Mouse (Mus musculus) intestine, embryonic 14.5 days (tissue): ENCODE measurements around the gene Rasgrf2. TPM values are rescaled to one million over a fixed set of nuclear protein-coding genes. Genes with fewer than 3 reads are reported as not detected.

Experiments
- ATAC-seq: fragments of 200-750 bp; cut with Nextera tagmentation; replicated peaks from 2 replicates; pipeline ENCODE4 v1.8.0; 2017; ENCODE audit warnings: low read depth, moderate number of reproducible peaks, moderate TSS enrichment, moderate library complexity; ENCODE audit not compliant: low FRiP score, low TSS enrichment
- DNase-seq: peaks from one replicate; pipeline ENCODE4 v3.0.0-alpha.2; 2018; ENCODE audit warnings: low spot score
- H3K27ac ChIP-seq: fragments of 300-500 bp; sonication (generic); 2 replicates; pipeline ENCODE4 v1.5.1; 2014; ENCODE audit warnings: low read depth, mild to moderate bottlenecking, control low read depth
- H3K27me3 ChIP-seq: fragments of 300-500 bp; sonication (generic); replicated peaks from 2 replicates; pipeline ENCODE4 v1.6.1; 2014; ENCODE audit warnings: low read length, control low read depth; ENCODE audit not compliant: control insufficient read depth, insufficient read depth
- H3K36me3 ChIP-seq: fragments of 300-500 bp; sonication (generic); 2 replicates; pipeline ENCODE4 v1.6.1; 2014; ENCODE audit warnings: low read length, control low read depth; ENCODE audit not compliant: control insufficient read depth, insufficient read depth
- H3K4me1 ChIP-seq: fragments of 300-500 bp; sonication (generic); replicated peaks from 2 replicates; pipeline ENCODE4 v1.6.1; 2014; ENCODE audit warnings: low read length, control low read depth, mixed read lengths; ENCODE audit not compliant: control insufficient read depth, insufficient read depth
- H3K4me2 ChIP-seq: fragments of 300-500 bp; sonication (generic); 2 replicates; pipeline ENCODE4 v1.6.1; 2014; ENCODE audit warnings: low read length
- H3K4me3 ChIP-seq: fragments of 300-500 bp; sonication (generic); 2 replicates; pipeline ENCODE4 v1.5.1; 2014; ENCODE audit warnings: low read depth, low read length, control low read depth, mixed read lengths
- H3K9ac ChIP-seq: fragments of 300-500 bp; sonication (generic); 2 replicates; pipeline ENCODE4 v1.6.1; 2014; ENCODE audit warnings: mild to moderate bottlenecking, low read length
- H3K9me3 ChIP-seq: fragments of 300-500 bp; sonication (generic); 2 replicates; pipeline ENCODE4 v1.6.1; 2016; ENCODE audit warnings: low read length, control low read depth; ENCODE audit not compliant: control insufficient read depth
- WGBS: fragments of 180-500 bp; shearing (Covaris S2); extraction: QIAGEN DNeasy Blood & Tissue Kit; methylation state at CpG from one replicate; pipeline ENCODE4 v1.1.7; 2014; 5-methylcytosine and 5-hydroxymethylcytosine counted together
- polyA plus RNA-seq: library from polyadenylated mRNA; unstranded; fragments of >200 nt; fragmentation: Nextera tagmentation; extraction: Ambion mirVana; gene quantifications from 2 replicates; pipeline ENCODE4 v1.2.1, GENCODE M21; 2014

Gene Rasgrf2
- polyA plus RNA-seq, 1 experiment from 2014 or later: 1.5 TPM

GRCm38 (mm10) chr13:92027951-92028350 is 103.5 kb downstream of the Rasgrf2 start:
- Histone ChIP-seq H3K9ac (no peak overlapping the region), H3K27ac (no peak overlapping the region), H3K4me2 (no peak overlapping the region), H3K36me3 (no peaks in the 10 kb centered on the region), H3K9me3 (no peaks in the 10 kb centered on the region), H3K4me1 (no peaks in the 10 kb centered on the region), H3K27me3 (no peaks in the 10 kb centered on the region), H3K4me3 (no peak overlapping the region)
- WGBS: 90% methylated on average over 5 of the region's 5 CpGs
- ATAC-seq (no peak), DNase-seq (no peak)

- ATAC-seq (no peak), DNase-seq (no peak)
- H3K4me2 ChIP-seq: no peak overlapping the region
- no peak overlapping the region for H3K9ac ChIP-seq
- H3K4me3 ChIP-seq: no peak overlapping the region
- H3K27me3 ChIP-seq: no peaks in the 10 kb centered on the region
- no peaks in the 10 kb centered on the region for H3K36me3 ChIP-seq
- H3K27ac ChIP-seq: no peak overlapping the region
- no peaks in the 10 kb centered on the region for H3K9me3 ChIP-seq
- no peaks in the 10 kb centered on the region for H3K4me1 ChIP-seq
- WGBS: 79% methylated on average over 2 of the region's 2 CpGs
Measured at GRCm38 (mm10) chr13:92026651-92027050, 104.8 kb downstream of the Rasgrf2 start.

DNA sequence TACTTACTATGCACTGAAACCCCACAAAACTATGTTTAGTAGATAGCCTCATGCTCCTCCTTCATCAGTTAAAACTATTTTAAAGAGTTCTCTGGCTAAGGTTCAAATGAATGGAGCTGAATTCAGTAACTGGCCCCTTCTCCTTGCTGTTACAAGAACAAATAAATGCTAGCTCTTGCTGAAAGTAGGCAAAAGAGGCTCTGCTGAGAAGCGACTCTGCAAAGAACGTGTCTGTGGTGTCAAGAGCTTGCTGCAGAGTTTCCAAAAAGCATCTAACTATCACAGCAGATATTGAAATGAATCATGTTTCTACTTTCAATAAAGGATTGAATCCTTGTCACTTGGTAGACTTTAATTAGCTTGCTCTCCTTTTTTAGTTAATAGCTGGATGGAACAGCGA is 106.3 kb downstream of the Rasgrf2 start:
- Histone ChIP-seq H3K9me3 (no peaks in the 10 kb centered on the region), H3K9ac (no peak overlapping the region)
- 95% methylated on average over 3 of the region's 3 CpGs for WGBS

GRCm38 (mm10) chr13:92022202-92022601 is 109.3 kb downstream of the Rasgrf2 start:
- ATAC-seq (no peak), DNase-seq (no peak)
- H3K27ac ChIP-seq: no peak overlapping the region
- H3K4me2 ChIP-seq: no peak overlapping the region
- H3K4me3 ChIP-seq: no peak overlapping the region
- H3K27me3 ChIP-seq: no peaks in the 10 kb centered on the region
- no peaks in the 10 kb centered on the region for H3K36me3 ChIP-seq
- no peak overlapping the region for H3K9ac ChIP-seq
- H3K4me1 ChIP-seq: no peaks in the 10 kb centered on the region
- 88% methylated on average over 10 of the region's 10 CpGs for WGBS
- H3K9me3 ChIP-seq: no peaks in the 10 kb centered on the region

More for the DNA sequence above, 106.3 kb downstream of the Rasgrf2 start:
- no peaks in the 10 kb centered on the region for H3K4me1 ChIP-seq
- ATAC-seq (no peak), DNase-seq (no peak)
- no peak overlapping the region for H3K27ac ChIP-seq
- H3K27me3 ChIP-seq: no peaks in the 10 kb centered on the region
- no peak overlapping the region for H3K4me3 ChIP-seq
- no peaks in the 10 kb centered on the region for H3K36me3 ChIP-seq
- H3K4me2 ChIP-seq: no peak overlapping the region

DNA sequence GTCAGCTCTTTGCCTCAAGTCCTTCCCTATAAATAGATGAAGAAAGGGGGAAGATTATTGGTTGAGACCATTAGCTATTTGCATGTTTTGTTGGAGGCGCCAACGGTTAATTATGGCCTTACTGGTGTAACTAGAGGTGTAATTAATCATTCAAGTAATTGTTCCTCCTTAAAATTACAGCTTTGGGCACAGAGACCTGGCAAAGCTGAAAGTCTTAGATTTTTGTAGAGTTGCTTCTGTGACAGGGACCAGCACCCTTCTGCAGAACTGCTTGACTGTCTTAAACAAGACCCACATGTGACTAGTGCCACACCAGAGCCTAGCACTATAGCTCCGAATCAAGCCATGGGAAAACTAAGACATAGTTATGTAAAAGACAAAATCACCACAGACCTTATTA is 134.5 kb downstream of the Rasgrf2 start:
- Histone ChIP-seq H3K4me3 (no peak overlapping the region), H3K9me3 (no peaks in the 10 kb centered on the region), H3K27ac (no peak overlapping the region), H3K36me3 (no peaks in the 10 kb centered on the region), H3K4me1 (no peaks in the 10 kb centered on the region), H3K27me3 (no peaks in the 10 kb centered on the region), H3K9ac (no peak overlapping the region), H3K4me2 (no peak overlapping the region)
- ATAC-seq: no peak
- WGBS: 87% methylated on average over 3 of the region's 3 CpGs
- DNase-seq: no peak

DNA sequence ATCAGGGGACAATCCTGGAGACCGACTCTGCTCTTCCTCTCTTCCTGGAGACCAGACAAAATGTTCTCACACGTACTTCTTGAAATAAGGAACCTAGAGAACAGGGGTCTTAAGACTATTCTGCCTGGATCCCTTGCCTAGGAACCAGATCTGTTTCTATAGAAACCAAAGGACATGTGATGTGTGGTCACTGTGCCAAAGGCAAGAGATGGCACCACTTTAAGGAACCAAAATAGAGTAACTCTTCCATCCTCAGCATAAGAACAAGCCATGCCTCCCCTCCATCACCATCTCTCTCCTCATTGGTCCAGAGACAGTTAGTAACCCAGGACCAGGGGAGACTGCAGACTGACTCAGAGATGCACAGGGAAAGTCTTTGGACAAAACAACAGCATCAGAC is 140.0 kb downstream of the Rasgrf2 start:
- H3K36me3 ChIP-seq: no peaks in the 10 kb centered on the region
- DNase-seq (no peak), ATAC-seq (no peak)
- no peaks in the 10 kb centered on the region for H3K27me3 ChIP-seq
- no peak overlapping the region for H3K27ac ChIP-seq
- H3K9me3 ChIP-seq: no peaks in the 10 kb centered on the region
- H3K9ac ChIP-seq: no peak overlapping the region
- no peak overlapping the region for H3K4me3 ChIP-seq
- WGBS: 81% methylated on average over 2 of the region's 2 CpGs
- H3K4me2 ChIP-seq: no peak overlapping the region
- no peaks in the 10 kb centered on the region for H3K4me1 ChIP-seq

DNA sequence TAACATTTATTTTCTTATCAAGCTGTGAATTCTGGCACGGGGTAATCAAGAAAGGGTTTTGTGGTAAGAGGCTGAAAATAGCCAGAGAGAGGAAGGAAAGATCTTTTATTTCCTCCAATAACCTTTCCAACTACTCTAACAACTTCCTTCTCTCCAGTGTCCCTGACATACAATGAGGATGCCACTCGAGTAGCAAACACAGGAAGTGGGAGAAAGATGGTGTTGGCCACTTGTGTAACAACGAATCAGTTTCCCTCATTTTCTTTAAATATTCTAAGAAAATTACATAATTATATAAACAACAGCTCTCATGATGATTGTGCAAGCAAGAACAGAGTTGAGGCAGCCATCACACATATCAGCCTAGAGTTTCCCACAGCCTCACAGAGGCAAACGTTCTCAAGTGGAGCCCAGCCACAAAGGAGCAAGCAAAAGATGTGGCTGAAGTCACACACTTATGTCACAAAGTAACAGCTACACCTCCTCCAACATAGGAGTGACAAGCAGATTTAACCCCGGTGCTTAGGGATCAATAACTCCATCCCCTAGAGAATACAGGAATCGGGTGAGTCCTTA is 140.7 kb downstream of the Rasgrf2 start:
- H3K4me1 ChIP-seq: no peaks in the 10 kb centered on the region
- H3K36me3 ChIP-seq: no peaks in the 10 kb centered on the region
- H3K27me3 ChIP-seq: no peaks in the 10 kb centered on the region
- no peak overlapping the region for H3K4me2 ChIP-seq
- ATAC-seq (no peak), DNase-seq (no peak)
- no peak overlapping the region for H3K9ac ChIP-seq
- no peaks in the 10 kb centered on the region for H3K9me3 ChIP-seq
- H3K4me3 ChIP-seq: no peak overlapping the region
- WGBS: 72% methylated on average over 6 of the region's 6 CpGs
- H3K27ac ChIP-seq: no peak overlapping the region

- Histone ChIP-seq H3K9ac (no peak overlapping the region), H3K36me3 (no peaks in the 10 kb centered on the region), H3K4me1 (no peaks in the 10 kb centered on the region), H3K4me3 (no peak overlapping the region), H3K27me3 (no peaks in the 10 kb centered on the region), H3K27ac (no peak overlapping the region), H3K4me2 (no peak overlapping the region), H3K9me3 (no peaks in the 10 kb centered on the region)
- ATAC-seq (no peak), DNase-seq (no peak)
- 88% methylated on average over 7 of the region's 7 CpGs for WGBS
Measured at GRCm38 (mm10) chr13:91988378-91988777, 143.1 kb downstream of the Rasgrf2 start.

DNA sequence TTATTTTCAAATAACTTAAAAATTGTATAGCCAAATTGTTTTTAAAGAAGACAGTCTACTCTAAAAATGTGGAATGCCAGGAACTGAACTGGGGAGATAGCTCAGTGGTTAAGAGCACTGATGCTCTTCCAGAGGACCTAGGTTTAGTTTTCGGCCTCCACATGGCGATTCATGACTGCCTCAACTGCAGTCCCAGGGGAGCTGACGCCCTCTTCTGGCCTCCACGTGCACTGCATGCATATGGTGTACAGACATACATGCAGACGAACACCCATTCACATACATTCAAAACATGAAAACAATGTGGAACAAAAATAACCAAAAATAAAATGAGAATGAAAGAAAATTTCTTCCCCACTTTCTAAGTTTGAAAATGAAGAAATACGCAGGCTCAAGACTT is 144.5 kb downstream of the Rasgrf2 start:
- H3K4me1 ChIP-seq: no peaks in the 10 kb centered on the region
- no peaks in the 10 kb centered on the region for H3K27me3 ChIP-seq
- DNase-seq (no peak), ATAC-seq (no peak)
- no peak overlapping the region for H3K4me3 ChIP-seq
- H3K9me3 ChIP-seq: no peaks in the 10 kb centered on the region
- WGBS: 87% methylated on average over 6 of the region's 6 CpGs
- no peak overlapping the region for H3K4me2 ChIP-seq
- H3K27ac ChIP-seq: no peak overlapping the region
- H3K9ac ChIP-seq: no peak overlapping the region
- no peaks in the 10 kb centered on the region for H3K36me3 ChIP-seq
